Mouse (Mus musculus) hindbrain, postnatal 0 days (tissue): ENCODE results near the gene Cdca8. TPM values are rescaled to one million over a fixed set of nuclear protein-coding genes. Genes with fewer than 3 reads are reported as not detected.
A peak's percentile ranks its signal among the peaks of the same experiment; 100 is the strongest.

ENCODE experiments used
- ATAC-seq: fragments of 200-750 bp; cut with Nextera tagmentation; 2 replicates; pipeline ENCODE4 v1.8.0; 2017; ENCODE audit warnings: mild to moderate bottlenecking, moderate TSS enrichment, moderate library complexity
- DNase-seq: peaks from one replicate; pipeline ENCODE4 v3.0.0-alpha.2; 2015; ENCODE audit warnings: low spot score
- H3K27ac ChIP-seq: fragments of 300-500 bp; sonication (generic); 2 replicates; pipeline ENCODE4 v1.5.1; 2014; ENCODE audit warnings: mild to moderate bottlenecking
- H3K27me3 ChIP-seq: fragments of 300-500 bp; sonication (generic); 2 replicates; pipeline ENCODE4 v1.6.1; 2014; ENCODE audit warnings: low read length, mixed read lengths; ENCODE audit not compliant: insufficient read depth
- H3K36me3 ChIP-seq: fragments of 300-500 bp; sonication (generic); 2 replicates; pipeline ENCODE4 v1.6.1; 2014; ENCODE audit warnings: low read length, mixed read lengths; ENCODE audit not compliant: insufficient read depth
- H3K4me1 ChIP-seq: fragments of 300-500 bp; sonication (generic); 2 replicates; pipeline ENCODE4 v1.6.1; 2014; ENCODE audit warnings: antibody characterized with exemption, low read length, mixed read lengths; ENCODE audit not compliant: insufficient read depth
- H3K4me2 ChIP-seq: fragments of 300-500 bp; sonication (generic); 2 replicates; pipeline ENCODE4 v1.6.1; 2014; ENCODE audit warnings: low read depth, mild to moderate bottlenecking, low read length, moderate library complexity, mixed read lengths
- H3K4me3 ChIP-seq: fragments of 300-500 bp; sonication (generic); 2 replicates; pipeline ENCODE4 v1.5.1; 2014; ENCODE audit warnings: low read length
- H3K9ac ChIP-seq: fragments of 300-500 bp; sonication (generic); replicated peaks from 2 replicates; pipeline ENCODE4 v1.6.1; 2014; ENCODE audit warnings: mild to moderate bottlenecking, low read length, moderate library complexity, mixed read lengths
- H3K9me3 ChIP-seq: fragments of 300-500 bp; sonication (generic); 2 replicates; pipeline ENCODE4 v1.6.1; 2016; ENCODE audit warnings: low read length, mixed read lengths
- CTCF ChIP-seq: IDR thresholded peaks from 2 replicates; pipeline ENCODE4 v1.5.1; 2016; ENCODE audit warnings: antibody characterized with exemption, control low read depth, low read depth
- WGBS: fragments of 180-500 bp; shearing (Covaris S2); extraction: QIAGEN DNeasy Blood & Tissue Kit; methylation state at CpG from one replicate; pipeline ENCODE4 v1.1.7; 2014; 5-methylcytosine and 5-hydroxymethylcytosine counted together
- polyA plus RNA-seq: library from polyadenylated mRNA; unstranded; fragments of >200 nt; fragmentation: Nextera tagmentation; extraction: Ambion mirVana; gene quantifications from 2 replicates; pipeline ENCODE4 v1.2.1, GENCODE M21; 2015
- total RNA-seq: library from RNA; depleted of rRNA; stranded (reverse); fragments of >200 nt; gene quantifications from 2 replicates; pipeline ENCODE4 v1.2.3, GENCODE M21; 2014

Cdca8 gene
- total and polyA plus RNA-seq, 2 experiments from 2014 or later = 17.1 to 28.9 TPM

DNA sequence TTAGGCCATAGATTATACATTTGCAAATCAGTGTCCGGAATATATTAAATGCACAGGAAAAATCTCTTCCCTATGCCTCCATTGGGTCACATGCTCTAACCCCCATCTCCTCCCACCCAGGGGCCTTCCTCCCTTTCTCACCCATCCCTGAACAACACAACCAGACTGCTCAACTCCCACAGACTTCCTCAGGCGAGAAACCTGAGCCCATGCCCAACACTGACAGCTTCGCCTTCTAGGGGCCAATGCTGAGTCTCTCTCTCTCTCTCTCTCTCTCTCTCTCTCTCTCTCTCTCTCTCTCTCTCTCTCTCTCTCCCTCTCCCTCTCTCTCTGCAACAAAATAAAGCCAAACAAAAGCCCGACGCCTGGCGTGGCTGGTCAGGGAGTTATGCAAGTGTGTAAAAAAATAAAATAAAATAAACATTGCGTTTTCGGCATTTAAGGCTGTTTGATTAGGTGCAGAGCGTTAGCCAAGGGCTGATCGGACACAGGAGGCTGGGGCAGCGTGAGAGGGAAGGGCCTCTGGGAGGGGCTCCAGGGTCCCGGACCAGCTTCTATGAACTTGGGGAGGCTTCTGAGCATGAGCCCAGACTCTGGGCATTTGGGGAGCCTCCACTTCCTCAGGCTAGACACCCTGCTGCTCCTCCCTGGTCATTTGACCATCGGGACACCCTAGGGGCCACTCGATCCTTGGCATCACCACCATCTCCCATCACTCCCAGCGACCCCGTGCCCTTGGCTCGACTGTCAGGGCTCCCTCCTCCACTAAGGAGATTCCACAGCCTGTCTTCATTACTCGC lies 46.0 kb upstream of the Cdca8 start:
- H3K9ac ChIP-seq = no peak overlapping the region
- no peak overlapping the region for H3K4me2 ChIP-seq
- ATAC-seq (no peak), DNase-seq (no peak)
- WGBS = 14% methylated on average over 18 of the region's 18 CpGs
- no peaks in the 10 kb centered on the region; the same call in 1 of the 2 replicates for H3K4me1 ChIP-seq
- peaks cover 53% of the 10 kb centered on the region for H3K27me3 ChIP-seq
- no peak for TF ChIP-seq CTCF
- no peak overlapping the region for H3K4me3 ChIP-seq
- no peaks in the 10 kb centered on the region for H3K9me3 ChIP-seq
- no peak overlapping the region for H3K27ac ChIP-seq
- H3K36me3 ChIP-seq = no peaks in the 10 kb centered on the region

DNA sequence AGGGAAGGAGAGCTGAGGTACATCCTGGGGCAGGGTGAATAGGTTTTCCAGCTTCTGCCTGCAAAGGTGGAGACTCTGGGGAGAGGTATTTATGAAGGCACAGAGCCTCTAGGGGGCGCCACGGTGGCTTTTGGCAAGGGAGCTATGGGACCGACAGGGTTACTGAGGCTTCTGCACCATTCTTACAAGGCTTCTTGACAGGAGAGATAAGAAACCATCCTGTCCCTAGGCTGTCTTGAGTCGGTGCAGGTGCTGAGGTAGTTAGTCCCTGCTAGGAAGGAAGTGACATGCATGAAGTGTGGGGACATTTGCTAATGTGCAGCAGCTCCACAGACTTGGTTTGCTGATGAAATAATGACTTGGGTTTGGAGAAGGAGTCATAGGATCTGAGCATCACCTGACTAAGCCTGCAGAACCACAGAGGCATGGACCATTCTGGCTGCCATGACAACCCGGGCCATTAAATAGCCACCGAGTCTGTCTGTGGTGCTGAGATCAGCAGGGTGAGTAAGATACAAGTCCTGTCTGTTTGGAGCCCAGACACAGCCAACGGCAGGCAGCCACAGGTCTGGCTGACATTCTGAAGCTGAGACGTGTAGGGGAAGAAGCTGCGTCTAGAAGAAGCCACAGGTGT lies 44.9 kb upstream of the Cdca8 start:
- peak; percentile 44 for DNase-seq
- peak; percentile 55 for ATAC-seq
- Histone ChIP-seq H3K4me1 (no peaks in the 10 kb centered on the region; the same call in 1 of the 2 replicates), H3K27me3 (peaks cover 44% of the 10 kb centered on the region), H3K27ac (no peak overlapping the region), H3K4me3 (no peak overlapping the region), H3K9me3 (no peaks in the 10 kb centered on the region), H3K4me2 (no peak overlapping the region), H3K9ac (no peak overlapping the region), H3K36me3 (no peaks in the 10 kb centered on the region)
- TF ChIP-seq CTCF = peak; percentile 50
- 13% methylated on average over 9 of the region's 9 CpGs for WGBS

DNA sequence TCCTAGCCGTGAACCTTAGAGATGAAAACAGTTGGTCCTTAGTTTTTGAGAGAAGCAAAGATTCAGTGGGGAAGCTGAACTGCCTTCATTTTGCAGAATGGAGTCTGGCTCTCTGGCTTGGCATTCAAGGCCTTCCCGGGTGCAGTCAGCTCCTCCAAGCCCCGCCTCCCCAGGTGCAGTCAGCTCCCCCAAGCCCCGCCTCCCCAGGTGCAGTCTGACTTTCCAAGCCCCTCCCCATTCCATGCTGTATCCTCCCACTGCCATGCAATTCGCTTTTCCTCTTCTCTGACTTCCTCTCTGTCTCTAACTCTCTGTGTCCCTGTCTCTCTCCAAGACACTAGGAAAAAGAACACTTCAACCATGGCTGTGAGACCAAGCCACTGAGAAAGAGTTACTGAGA lies 39.1 kb upstream of the Cdca8 start:
- H3K27me3 ChIP-seq = 0 out of 2 replicates have a peak, but pooled peaks cover 4% of the 10 kb centered on the region
- ATAC-seq (no peak), DNase-seq (no peak)
- H3K36me3 ChIP-seq = no peaks in the 10 kb centered on the region
- no peaks in the 10 kb centered on the region for H3K4me1 ChIP-seq
- no peak overlapping the region for H3K4me3 ChIP-seq
- no peak overlapping the region for H3K9ac ChIP-seq
- no peak overlapping the region for H3K27ac ChIP-seq
- no peak for TF ChIP-seq CTCF
- 47% methylated on average over 5 of the region's 5 CpGs for WGBS
- no peaks in the 10 kb centered on the region for H3K9me3 ChIP-seq
- no peak overlapping the region for H3K4me2 ChIP-seq

DNA sequence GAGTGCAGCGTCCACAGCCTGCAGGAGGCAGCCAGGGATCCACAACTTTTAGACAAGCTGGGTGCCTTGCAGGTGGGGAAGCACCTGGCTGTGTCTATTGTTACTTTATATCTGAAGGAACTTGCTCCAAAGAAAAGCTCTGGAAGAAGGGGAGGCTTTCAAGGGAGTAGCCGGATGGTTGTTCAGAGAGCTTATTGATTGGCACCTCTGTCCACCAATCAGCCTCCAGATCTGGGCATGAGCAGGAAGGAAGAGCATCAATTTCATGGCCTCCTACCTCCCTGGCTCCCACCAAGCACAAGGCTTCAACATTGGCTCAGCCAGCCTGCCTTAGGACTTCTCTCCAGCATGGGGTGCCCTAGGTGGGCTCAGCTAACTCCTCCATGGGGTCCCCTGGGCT lies 34.2 kb upstream of the Cdca8 start:
- H3K36me3 ChIP-seq = no peaks in the 10 kb centered on the region
- H3K4me3 ChIP-seq = no peak overlapping the region
- TF ChIP-seq CTCF = no peak
- H3K4me1 ChIP-seq = 0 out of 2 replicates have a peak, but pooled peaks cover 5% of the 10 kb centered on the region
- peak; percentile 31 for DNase-seq
- no peak overlapping the region for H3K27ac ChIP-seq
- H3K9ac ChIP-seq = no peak overlapping the region
- H3K27me3 ChIP-seq = no peaks in the 10 kb centered on the region
- H3K9me3 ChIP-seq = no peaks in the 10 kb centered on the region
- WGBS = 78% methylated on average over 2 of the region's 2 CpGs
- no peak for ATAC-seq
- no peak overlapping the region for H3K4me2 ChIP-seq

DNA sequence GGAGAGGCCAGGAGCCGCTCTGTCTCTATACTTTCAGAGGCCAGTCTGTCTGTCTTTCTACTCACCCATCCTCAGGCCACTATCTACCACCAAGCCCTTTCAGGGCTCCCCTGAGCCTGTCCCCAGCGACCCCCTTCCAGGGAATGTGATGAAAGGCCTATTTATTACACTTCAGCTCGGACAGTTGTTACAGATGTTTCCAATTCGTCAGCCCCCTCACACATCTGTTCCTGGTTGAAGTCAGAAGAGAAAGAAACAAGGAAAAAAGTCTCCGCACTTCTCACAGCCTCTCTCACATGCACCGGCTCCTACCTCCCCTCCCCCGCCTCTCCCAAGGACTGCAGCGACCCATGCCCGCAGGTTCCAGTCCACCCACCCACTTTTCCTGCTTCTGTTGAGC lies 33.2 kb upstream of the Cdca8 start:
- H3K9ac ChIP-seq = no peak overlapping the region
- no peaks in the 10 kb centered on the region for H3K27me3 ChIP-seq
- H3K4me1 ChIP-seq = 0 out of 2 replicates have a peak, but pooled peaks cover 5% of the 10 kb centered on the region
- 65% methylated on average over 9 of the region's 9 CpGs for WGBS
- H3K36me3 ChIP-seq = no peaks in the 10 kb centered on the region
- H3K27ac ChIP-seq = no peak overlapping the region
- no peak overlapping the region for H3K4me2 ChIP-seq
- ATAC-seq = no peak
- DNase-seq = no peak
- no peaks in the 10 kb centered on the region for H3K9me3 ChIP-seq
- H3K4me3 ChIP-seq = no peak overlapping the region
- no peak for TF ChIP-seq CTCF

DNA sequence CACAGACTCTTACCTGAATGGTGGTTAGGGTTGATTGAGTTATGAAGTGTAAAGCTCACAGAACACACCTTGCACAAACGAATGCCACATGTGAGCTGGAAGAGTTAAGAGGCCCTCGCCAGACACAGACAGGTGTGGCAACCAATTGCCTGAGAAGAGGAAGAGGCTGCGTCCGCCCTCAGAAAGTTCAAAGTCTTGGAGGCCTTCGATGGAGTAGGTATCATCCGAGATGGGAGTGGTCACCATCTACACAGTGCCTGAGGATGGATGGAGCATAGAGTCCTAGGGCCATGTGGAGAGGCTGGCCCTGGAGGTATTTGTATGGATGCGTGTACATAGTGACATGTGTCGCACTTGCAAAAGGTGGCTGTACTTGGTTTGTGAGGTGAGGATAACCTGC lies 32.0 kb upstream of the Cdca8 start:
- TF ChIP-seq CTCF = no peak
- no peak for ATAC-seq
- no peak overlapping the region for H3K27ac ChIP-seq

More for the DNA sequence above, 32.0 kb upstream of the Cdca8 start:
- H3K4me3 ChIP-seq = no peak overlapping the region
- no peaks in the 10 kb centered on the region for H3K36me3 ChIP-seq
- 85% methylated on average over 8 of the region's 8 CpGs for WGBS
- DNase-seq = no peak
- H3K9me3 ChIP-seq = no peaks in the 10 kb centered on the region
- H3K27me3 ChIP-seq = no peaks in the 10 kb centered on the region
- 0 out of 2 replicates have a peak, but pooled peaks cover 5% of the 10 kb centered on the region for H3K4me1 ChIP-seq
- no peak overlapping the region for H3K4me2 ChIP-seq
- H3K9ac ChIP-seq = no peak overlapping the region
